Mouse (Mus musculus): ENCODE results near the gene Gm17334.

- TF ChIP-seq CTCF (IDR thresholded peaks at IDR 0.05; ENCODE audit: borderline replicate concordance, insufficient read depth, low read depth, low read length) (no peak), POLR2A (IDR thresholded peaks at IDR 0.05; ENCODE audit: borderline replicate concordance, insufficient read depth, low read length) (no peak)
Measured at GRCm38 (mm10) chr11:53821230-53821944, 48.4 kb upstream of the Gm17334 start.
